Mouse (Mus musculus): ENCODE measurements around the gene Zhx3. TPM values are rescaled to one million over a fixed set of nuclear protein-coding genes. Genes with fewer than 3 reads are reported as not detected.

Zhx3 gene
- polyA plus RNA-seq, 1 experiment, result 19.8 TPM

DNA sequence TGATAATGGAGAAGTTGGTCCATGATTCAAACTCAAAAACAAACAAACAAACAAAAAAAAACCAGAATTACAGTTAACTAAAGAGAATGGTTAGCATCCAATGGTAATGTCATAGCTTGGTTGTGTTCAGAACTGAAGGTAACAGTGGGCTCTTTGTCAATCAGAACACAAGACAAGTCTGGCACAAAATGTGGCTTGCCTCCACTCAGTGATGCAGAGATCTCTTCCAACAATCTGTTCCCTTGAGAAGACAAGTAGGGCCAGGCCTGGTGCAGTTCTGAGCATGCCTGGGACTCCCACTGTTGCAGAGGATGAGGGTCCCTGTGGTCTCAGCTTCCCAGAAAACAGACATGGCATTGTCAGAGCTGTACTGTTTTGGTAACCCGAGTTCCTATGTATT is 101.9 kb downstream of the Zhx3 start:
- peaks cover 10% of the 10 kb centered on the region for H3K4me1 ChIP-seq (ENCODE audit: control insufficient read depth, insufficient read depth, low read length)
- H3K4me3 ChIP-seq (ENCODE audit: insufficient read depth, low read length), result no peak overlapping the region
- TF ChIP-seq POLR2A (IDR thresholded peaks at IDR 0.05; ENCODE audit: extremely low read depth, insufficient read depth, low read length), result no peak
- TF ChIP-seq CTCF (IDR thresholded peaks at IDR 0.05; ENCODE audit: extremely low read depth, insufficient read depth, low read length), result no peak
- H3K27ac ChIP-seq (ENCODE audit: insufficient read depth, low read length), result no peak overlapping the region

GRCm38 (mm10) chr2:160770409-160770808 is 102.4 kb downstream of the Zhx3 start:
- H3K27ac ChIP-seq (ENCODE audit: insufficient read depth, low read length), result no peak overlapping the region
- TF ChIP-seq POLR2A (IDR thresholded peaks at IDR 0.05; ENCODE audit: extremely low read depth, insufficient read depth, low read length), result no peak
- TF ChIP-seq CTCF (IDR thresholded peaks at IDR 0.05; ENCODE audit: extremely low read depth, insufficient read depth, low read length), result no peak

GRCm38 (mm10) chr2:160768997-160769396 is 103.8 kb downstream of the Zhx3 start:
- no peak for TF ChIP-seq POLR2A (IDR thresholded peaks at IDR 0.05; ENCODE audit: extremely low read depth, insufficient read depth, low read length)
- no peak for TF ChIP-seq CTCF (IDR thresholded peaks at IDR 0.05; ENCODE audit: extremely low read depth, insufficient read depth, low read length)
- Histone ChIP-seq H3K4me1 (ENCODE audit: control insufficient read depth, insufficient read depth, low read length) (peaks cover 10% of the 10 kb centered on the region), H3K4me3 (ENCODE audit: insufficient read depth, low read length) (no peak overlapping the region), H3K27ac (ENCODE audit: insufficient read depth, low read length) (no peak overlapping the region)

More at GRCm38 (mm10) chr2:160770409-160770808, 102.4 kb downstream of the Zhx3 start:
- Histone ChIP-seq H3K4me3 (ENCODE audit: insufficient read depth, low read length) (no peak overlapping the region), H3K4me1 (ENCODE audit: control insufficient read depth, insufficient read depth, low read length) (peaks cover 10% of the 10 kb centered on the region)

DNA sequence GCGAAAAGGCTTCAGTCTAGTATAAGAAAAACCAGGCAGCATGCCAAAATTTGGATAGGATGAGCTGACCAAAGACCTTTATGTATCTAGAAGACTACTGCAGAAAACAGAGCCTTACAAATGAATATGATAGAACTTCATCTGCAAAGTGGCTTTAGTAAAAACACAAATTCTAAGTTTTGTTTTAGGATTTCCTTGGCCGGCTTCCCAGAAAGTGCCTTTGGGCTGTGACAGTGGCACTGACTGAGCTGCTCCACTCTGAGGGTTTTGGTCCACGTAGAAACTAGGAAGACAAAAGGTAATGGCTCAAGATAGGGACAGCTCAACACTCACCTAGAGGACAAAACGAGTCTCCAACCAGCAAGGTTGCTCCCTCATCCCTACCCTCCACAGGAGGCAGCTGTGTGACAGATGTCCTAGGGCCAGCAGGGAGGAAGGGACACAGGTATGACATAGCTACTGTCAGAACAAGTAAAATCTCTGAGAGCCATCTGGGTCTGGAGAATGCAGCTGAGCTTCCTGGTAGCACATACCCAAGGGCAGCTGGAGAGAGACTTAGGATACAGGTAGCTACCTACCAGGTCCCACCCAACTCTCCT is 104.6 kb downstream of the Zhx3 start:
- peak overlapping the region; percentile 33; the same call in 1 of the 2 replicates for H3K27ac ChIP-seq (ENCODE audit: insufficient read depth, low read length)

DNA sequence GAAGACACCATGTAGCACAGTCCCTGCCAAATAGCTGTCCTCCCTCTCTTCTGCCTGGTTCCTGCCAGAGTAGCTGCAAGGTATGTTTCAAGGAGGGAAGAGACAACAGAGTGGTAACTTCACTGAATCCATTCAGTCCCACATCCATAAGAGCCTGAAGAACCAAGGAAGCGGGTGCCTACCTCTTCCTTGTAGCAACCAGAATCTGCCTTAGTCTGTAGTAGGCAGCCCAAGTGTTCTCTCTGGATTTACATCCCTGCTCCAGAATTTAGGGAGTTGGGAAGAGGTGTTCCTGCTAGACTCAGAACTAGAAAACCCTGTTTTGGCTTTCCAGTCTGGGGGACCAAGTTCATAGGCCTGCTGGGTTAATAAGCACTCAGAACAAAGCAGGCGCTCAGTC is 105.6 kb downstream of the Zhx3 start:
- TF ChIP-seq POLR2A (IDR thresholded peaks at IDR 0.05; ENCODE audit: extremely low read depth, insufficient read depth, low read length) (no peak), CTCF (IDR thresholded peaks at IDR 0.05; ENCODE audit: extremely low read depth, insufficient read depth, low read length) (no peak)
- peak overlapping the region; percentile 51; the same call in 1 of the 2 replicates for H3K27ac ChIP-seq (ENCODE audit: insufficient read depth, low read length)

More for the DNA sequence above, 104.6 kb downstream of the Zhx3 start:
- Histone ChIP-seq H3K4me1 (ENCODE audit: control insufficient read depth, insufficient read depth, low read length) (peaks cover 10% of the 10 kb centered on the region), H3K4me3 (ENCODE audit: insufficient read depth, low read length) (no peak overlapping the region)
- no peak for TF ChIP-seq CTCF (IDR thresholded peaks at IDR 0.05; ENCODE audit: extremely low read depth, insufficient read depth, low read length)
- no peak for TF ChIP-seq POLR2A (IDR thresholded peaks at IDR 0.05; ENCODE audit: extremely low read depth, insufficient read depth, low read length)

GRCm38 (mm10) chr2:160766371-160766771 is 106.4 kb downstream of the Zhx3 start:
- TF ChIP-seq POLR2A (IDR thresholded peaks at IDR 0.05; ENCODE audit: extremely low read depth, insufficient read depth, low read length) (no peak), CTCF (IDR thresholded peaks at IDR 0.05; ENCODE audit: extremely low read depth, insufficient read depth, low read length) (no peak)
- Histone ChIP-seq H3K4me3 (ENCODE audit: insufficient read depth, low read length) (no peak overlapping the region), H3K27ac (ENCODE audit: insufficient read depth, low read length) (peak overlapping the region; percentile 43; the same call in 1 of the 2 replicates), H3K4me1 (ENCODE audit: control insufficient read depth, insufficient read depth, low read length) (peaks cover 10% of the 10 kb centered on the region)

More for the DNA sequence above, 105.6 kb downstream of the Zhx3 start:
- H3K4me3 ChIP-seq (ENCODE audit: insufficient read depth, low read length), result no peak overlapping the region
- H3K4me1 ChIP-seq (ENCODE audit: control insufficient read depth, insufficient read depth, low read length), result peaks cover 10% of the 10 kb centered on the region

DNA sequence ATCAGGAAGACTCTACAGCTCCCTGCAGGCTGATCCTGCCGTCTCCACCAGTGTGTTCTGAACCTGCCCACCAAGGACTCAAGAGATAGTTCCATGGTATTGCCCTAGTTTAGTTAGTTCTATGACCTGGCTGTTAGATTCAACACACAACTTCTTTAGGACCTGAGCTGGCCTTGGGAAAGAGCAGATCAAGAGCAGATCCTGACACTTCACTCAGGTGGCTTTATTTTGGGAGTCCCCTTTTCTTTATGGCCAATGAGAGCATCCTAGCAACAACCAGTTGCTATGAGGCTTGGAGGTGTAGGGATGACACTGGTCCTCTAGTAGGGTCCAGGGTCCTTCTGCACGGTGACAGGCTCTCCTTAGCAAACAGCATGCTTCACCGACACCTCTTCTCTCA is 107.7 kb downstream of the Zhx3 start:
- no peak for TF ChIP-seq CTCF (IDR thresholded peaks at IDR 0.05; ENCODE audit: extremely low read depth, insufficient read depth, low read length)
- no peak for TF ChIP-seq POLR2A (IDR thresholded peaks at IDR 0.05; ENCODE audit: extremely low read depth, insufficient read depth, low read length)
- Histone ChIP-seq H3K4me1 (ENCODE audit: control insufficient read depth, insufficient read depth, low read length) (peaks cover 10% of the 10 kb centered on the region), H3K27ac (ENCODE audit: insufficient read depth, low read length) (no peak overlapping the region), H3K4me3 (ENCODE audit: insufficient read depth, low read length) (no peak overlapping the region)

- Histone ChIP-seq H3K27ac (ENCODE audit: insufficient read depth, low read length) (no peak overlapping the region), H3K4me3 (ENCODE audit: insufficient read depth, low read length) (no peak overlapping the region), H3K4me1 (ENCODE audit: control insufficient read depth, insufficient read depth, low read length) (peaks cover 10% of the 10 kb centered on the region)
- no peak for TF ChIP-seq CTCF (IDR thresholded peaks at IDR 0.05; ENCODE audit: extremely low read depth, insufficient read depth, low read length)
- no peak for TF ChIP-seq POLR2A (IDR thresholded peaks at IDR 0.05; ENCODE audit: extremely low read depth, insufficient read depth, low read length)
These were observed 108.4 kb downstream of the Zhx3 start for GRCm38 (mm10) chr2:160764386-160764785.

- no peak overlapping the region for H3K4me3 ChIP-seq (ENCODE audit: insufficient read depth, low read length)
These were observed 109.0 kb downstream of the Zhx3 start for GRCm38 (mm10) chr2:160763816-160764215.

More at GRCm38 (mm10) chr2:160763816-160764215, 109.0 kb downstream of the Zhx3 start:
- no peak overlapping the region for H3K27ac ChIP-seq (ENCODE audit: insufficient read depth, low read length)
- H3K4me1 ChIP-seq (ENCODE audit: control insufficient read depth, insufficient read depth, low read length), result peaks cover 8% of the 10 kb centered on the region
- TF ChIP-seq CTCF (IDR thresholded peaks at IDR 0.05; ENCODE audit: extremely low read depth, insufficient read depth, low read length), result no peak
- no peak for TF ChIP-seq POLR2A (IDR thresholded peaks at IDR 0.05; ENCODE audit: extremely low read depth, insufficient read depth, low read length)
